Mouse (Mus musculus) cerebellum, adult 11-12 months (tissue): Measurements from ENCODE around the gene Ola1.

Experiments
- DNase-seq: peaks from one replicate; pipeline ENCODE4 v3.0.0; 2022

The Ola1 gene

DNA sequence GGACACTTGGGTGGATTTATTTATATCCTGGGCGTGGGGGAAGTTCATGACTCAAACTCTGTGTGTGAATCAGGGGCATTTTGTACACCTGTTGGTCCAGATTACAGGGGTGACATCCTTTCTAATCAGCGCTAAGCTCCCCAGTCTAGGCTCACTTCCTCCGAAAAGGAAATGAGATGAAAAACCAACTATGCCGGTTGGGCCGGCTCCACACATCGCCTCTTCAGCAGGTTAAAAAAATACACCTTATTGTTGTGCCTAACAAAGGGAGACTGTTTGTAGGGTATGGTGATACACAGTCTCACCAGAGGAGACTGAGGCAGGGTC is 158.5 kb downstream of the Ola1 start:
- DNase-seq, result no peak

DNA sequence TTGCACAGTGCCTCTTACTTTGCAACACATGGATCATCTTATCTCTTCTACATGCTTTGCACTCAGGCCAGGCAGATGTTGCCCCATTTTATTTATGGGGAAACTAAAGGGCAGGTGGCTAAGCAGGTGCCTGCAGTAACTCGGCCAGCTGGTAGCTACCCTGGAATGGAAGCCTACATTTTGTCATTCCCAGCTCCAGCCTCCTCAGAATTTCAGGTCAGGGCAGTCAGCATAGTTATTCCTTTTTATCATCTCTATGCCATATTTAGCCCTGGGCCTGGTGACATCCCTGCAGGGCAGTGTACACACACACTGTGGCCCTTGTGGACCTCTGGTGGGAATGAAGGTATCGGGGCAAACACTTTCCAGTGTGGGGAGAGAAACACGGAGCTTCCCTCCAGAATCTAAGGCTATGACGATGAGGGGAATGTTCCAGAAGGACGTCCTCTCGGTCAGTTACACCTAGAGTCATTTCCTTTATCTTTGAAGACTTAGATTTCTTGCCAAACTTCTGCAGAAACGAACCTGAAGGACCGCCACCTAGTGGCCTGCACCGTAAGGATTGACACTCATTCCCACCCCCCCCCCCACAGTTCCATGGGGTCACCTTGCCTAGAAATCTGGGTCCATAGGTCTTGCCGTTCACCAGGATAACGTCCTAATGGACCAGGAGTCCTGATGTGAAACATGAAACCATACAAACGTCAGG is 159.0 kb downstream of the Ola1 start:
- no peak for DNase-seq

DNA sequence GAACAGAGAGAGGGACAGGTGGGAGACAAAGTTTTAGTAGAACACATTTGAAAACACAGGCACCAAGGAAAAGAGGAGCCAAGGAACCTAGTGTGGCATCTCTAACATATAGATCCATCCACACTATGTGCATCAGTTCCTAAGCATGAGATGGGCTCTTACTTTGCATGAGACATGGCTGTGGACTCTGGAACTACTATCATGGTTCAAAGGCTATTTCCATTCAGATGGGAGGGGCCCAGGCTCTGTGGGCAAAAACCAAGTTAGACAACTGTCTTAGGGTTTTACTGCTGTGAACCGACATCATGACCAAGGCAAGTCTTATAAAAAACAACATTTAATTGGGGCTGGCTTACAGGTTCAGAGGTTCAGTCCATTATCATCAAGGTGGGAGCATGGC is 160.4 kb downstream of the Ola1 start:
- DNase-seq, result no peak

DNA sequence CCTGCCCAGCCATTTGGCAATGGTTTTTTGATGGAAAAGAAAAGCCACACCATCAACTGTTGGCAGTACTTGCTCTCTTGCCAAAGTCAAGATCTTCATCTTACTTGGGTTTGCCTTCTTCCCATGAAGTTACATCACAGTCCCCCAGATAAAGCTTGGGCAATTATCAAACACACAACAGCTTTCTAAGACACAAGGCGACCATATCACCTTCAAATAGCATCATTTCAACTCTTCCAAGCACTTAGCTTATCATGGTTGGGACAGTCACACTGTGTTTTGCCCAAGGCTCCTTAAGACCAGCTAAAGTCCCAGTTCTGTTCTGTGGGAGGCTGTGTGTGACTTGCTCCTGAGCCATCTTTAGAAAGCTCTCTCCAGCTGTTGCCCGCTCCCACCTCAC is 161.1 kb downstream of the Ola1 start:
- DNase-seq, result no peak

DNA sequence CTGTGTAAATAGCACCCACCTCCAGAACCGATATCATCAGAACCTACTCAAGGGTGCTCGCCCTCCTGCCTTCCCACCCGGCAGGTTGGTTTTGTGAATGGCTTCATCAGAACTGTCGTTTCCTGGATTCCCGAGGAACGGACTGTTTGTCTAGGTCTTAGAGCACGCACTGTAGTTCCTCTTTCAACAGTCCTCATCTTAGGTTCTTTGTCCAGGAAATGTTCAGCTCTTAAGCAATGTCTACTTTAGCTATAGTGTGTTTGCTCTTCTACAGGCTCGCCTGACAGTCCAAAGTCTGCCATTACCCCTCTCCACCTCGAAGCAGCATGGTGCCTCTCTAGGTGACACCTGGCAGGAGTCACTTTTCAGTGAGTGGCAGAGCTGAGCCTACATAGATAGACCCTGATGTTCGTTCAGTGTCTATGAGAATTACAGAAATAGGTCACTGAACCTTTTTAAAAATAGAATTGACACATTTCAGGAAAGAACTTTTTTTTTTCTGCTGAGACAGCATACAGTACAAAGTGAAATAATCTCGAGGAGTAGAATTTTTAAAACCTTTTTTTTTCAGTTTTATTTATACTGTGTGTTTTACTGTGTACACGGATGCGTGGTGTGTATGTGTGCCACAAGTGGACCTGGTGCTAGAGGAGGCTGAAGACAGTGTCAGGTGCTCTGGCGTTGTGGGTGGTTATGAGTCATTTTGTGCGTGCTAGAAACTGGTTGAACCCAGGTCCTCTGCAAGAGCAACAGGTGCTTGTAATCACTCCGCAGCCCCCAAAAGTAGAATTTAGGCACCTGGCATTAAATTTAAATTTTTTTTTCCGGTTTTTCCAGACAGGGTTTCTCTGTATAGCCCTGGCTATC is 162.4 kb downstream of the Ola1 start:
- DNase-seq, result no peak

DNA sequence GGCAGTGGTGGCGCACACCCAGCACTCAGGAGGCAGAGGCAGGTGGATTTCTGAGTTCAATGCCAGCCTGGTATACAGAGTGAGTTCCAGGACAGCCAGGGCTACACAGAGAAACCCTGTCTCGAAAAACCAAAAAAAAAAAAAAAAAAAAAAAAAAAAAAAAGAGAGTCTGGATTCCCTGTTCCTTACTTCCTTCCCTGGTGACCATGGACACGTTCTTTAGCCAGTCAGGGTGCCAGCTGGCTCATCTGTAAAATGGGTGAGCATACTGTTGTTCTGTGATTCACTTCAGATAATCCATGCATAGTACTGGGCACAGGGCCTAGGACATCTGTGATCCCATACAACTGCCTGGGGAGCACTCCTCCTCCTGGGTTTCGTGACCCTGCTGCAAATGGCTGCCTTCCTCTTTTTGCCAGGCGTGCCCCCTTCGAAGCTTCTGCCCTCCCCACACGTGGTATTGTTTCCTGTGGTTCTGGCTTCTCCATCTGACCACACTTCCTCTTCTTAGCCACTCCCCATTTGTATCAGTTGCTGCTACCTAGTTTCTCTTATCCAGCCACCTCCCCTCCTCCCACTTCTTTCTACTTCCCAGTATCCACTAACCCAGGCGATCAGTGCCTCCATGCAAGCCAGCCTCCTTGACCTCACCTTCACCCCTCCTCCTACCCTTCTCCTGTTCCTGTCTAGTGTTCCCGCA is 164.8 kb downstream of the Ola1 start:
- no peak for DNase-seq

DNA sequence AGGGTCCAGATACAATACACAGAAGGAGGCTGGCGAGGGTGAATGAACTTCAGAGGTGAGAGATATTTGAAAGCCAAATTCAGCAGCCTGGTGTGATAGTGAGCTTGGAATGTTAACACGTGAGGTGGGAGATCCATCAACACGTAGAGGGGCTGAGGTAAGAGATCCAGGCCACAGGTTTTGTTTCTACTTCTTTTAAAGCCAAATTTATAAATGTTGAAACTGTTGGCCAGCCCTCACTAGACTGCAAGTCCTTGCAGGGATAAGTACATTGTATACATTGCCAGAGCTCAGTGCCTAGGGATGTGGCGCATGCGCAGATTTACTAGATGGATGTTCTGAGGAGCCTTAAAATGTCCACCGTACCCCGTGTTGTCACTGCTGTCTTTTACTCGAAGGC is 168.3 kb downstream of the Ola1 start:
- no peak for DNase-seq

DNA sequence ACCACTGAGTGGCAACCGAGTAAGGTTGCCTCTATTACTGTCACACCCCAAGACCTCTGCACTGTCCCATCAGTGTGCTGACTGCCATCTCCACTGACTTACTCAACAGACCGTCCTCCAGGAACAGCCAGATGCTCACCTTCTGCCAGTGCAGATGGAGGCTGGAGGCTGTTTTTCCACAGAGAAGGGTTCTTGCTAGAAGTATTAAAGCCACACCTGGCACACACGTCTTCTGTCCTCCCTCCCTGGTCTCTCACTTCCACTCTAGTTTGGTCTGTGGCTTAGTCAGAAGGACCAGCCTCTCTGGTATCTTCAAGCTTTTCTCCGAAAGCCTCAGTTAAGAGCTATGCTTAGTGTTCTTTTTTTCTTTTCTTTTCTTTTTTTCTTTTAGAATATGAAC is 168.7 kb downstream of the Ola1 start:
- no peak for DNase-seq

DNA sequence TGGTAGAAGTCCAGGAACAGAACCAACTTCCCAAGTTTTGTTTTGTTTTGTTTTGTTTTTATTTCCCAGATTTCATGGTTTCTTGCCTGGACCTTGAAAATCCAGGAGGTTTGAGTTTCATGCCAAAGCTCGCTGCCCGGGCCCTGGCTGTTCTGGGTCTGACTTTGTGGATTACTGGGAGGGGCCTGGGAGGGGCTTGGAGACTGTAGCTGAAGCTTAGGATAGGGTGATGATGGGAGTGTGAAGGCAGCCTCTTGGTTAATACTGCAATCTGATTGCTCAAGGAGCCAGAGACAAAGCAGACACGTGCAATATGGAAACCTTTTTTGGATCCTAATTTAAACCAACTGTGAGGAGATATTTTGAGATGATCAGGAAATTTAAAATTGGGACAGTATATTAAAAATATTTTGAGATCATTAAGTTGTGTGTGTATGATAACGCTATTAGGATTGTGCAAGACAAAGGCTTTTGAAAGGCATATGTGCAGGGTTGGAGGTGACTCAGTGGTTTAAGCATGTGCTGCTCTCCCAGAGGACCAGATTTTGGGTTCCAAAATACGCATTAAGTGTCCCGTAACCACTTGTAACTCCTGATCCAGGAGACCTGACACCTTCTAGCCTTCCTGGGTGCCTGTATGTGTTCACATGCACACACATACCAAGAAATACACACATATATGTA is 169.6 kb downstream of the Ola1 start:
- DNase-seq, result no peak

DNA sequence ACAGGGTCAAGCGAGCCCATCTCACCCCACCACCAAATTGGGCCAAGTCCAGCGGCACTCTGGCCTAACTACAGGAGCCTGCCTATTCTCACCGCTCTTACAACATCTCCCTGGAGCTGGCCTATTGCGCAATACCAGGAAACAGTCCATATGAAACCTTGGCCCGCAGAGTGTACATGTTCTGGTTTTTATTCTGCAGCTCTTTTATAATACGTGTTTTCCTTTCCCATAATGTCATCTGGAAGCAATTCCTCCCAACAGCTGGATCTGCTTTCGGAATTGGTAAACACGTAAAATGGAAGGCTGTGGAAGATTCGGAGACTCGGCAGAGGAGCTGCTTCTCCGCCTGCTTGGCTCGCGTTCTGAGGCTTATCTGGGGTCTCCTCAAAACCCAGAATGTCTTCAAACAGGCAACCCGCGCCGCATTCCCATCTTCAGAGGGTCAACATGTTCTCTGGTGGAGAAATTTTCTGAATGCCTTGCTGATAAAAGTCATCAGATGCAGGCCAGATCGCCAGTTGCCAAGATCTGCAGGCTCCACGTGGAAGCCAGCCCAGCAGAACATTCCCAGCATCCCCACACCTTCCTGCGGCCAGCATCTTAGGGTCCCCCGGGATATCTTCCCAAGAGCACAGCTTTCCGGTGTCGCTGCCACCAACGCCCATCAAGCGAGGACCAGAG is 171.5 kb downstream of the Ola1 start:
- no peak for DNase-seq

DNA sequence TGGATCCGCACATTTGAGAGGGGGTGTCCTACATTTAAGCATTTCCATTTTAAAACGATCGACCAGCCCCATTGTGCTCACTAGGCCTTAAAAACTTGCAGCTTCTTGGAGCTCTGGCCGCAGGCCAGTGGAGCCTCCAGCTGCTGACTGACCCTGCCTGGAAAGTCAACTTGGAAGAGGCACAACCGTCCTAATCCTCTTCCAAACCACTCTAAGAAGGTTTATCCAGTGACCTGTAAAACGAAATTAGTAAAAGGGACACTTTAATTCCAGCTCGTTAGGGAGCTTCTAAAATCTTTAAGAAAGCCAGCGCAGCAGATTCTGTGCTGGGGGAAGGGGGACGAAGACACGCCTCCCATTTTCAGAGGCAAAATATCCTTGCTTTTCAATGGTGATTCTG is 172.1 kb downstream of the Ola1 start:
- no peak for DNase-seq

DNA sequence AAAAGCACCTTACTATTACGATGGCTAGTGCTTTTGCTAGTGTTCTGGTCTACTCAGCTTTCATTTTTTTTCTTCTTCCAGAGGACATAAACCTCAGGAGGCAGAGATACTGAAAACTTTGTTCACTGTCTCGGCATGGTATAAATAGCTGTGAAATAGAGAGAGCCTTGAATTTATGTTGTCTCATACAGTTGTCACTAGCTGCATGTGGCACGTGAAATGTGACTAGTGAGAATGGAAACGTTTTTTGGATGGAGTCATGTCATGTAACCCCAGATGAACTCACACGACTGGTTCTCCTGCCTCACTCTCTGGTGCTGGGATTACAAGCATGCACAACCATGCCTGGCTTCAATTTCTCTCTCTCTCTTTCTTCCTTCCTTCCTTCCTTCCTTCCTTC is 173.2 kb downstream of the Ola1 start:
- no peak for DNase-seq
